Mouse (Mus musculus) left cerebral cortex, postnatal 10 days (tissue): ENCODE measurements around the gene Fbxo28. TPM values are rescaled to one million over a fixed set of nuclear protein-coding genes. Genes with fewer than 3 reads are reported as not detected.

Source experiments
- total RNA-seq, 2 experiments: library from RNA; stranded (reverse); gene quantifications; 2 replicates each; pipeline ENCODE4 v1.2.3; 2021

The Fbxo28 gene
- total RNA-seq, 2 experiments from 2014 or later = 42.7 to 44.8 TPM

Other genes starting within 250 kb of the Fbxo28 start
- gene Srp9, start 216.9 kb downstream of the Fbxo28 start, total RNA-seq = 10 to 100 TPM; 50.3 to 52.8 TPM
- not detected for gene Vmn1r1, start 177.1 kb downstream of the Fbxo28 start, total RNA-seq
- 10 to 100 TPM; 62.6 to 64.1 TPM for gene Degs1, start 58.8 kb downstream of the Fbxo28 start, total RNA-seq
- gene Trp53bp2, start 67.5 kb upstream of the Fbxo28 start, total RNA-seq = 10 to 100 TPM; 15.6 to 20.3 TPM
- 10 to 100 TPM; 59.9 to 64.6 TPM for gene Capn2, start 176.0 kb upstream of the Fbxo28 start, total RNA-seq
- not detected for gene Capn8, start 223.4 kb upstream of the Fbxo28 start, total RNA-seq